28 mouse cellular contexts compared by ENCODE assay signal in genomic region chr11:67488156-67488555, GRCm38 (mm10). TPM values are rescaled to one million over a fixed set of nuclear protein-coding genes. Genes with fewer than 3 reads are reported as not detected.
DNase-seq lines count a peak whose midpoint lies in the region; ATAC-seq and TF ChIP-seq lines count a peak whose summit lies in the region.
"Had no signal": no experiment of that assay in that cellular context is flagged by ENCODE, and none has a peak within 500 bp of the region (broad histone marks: within the 10 kb centered on the region; RNA-seq: fewer than 3 reads in every experiment).

No protein-coding gene starts in this region.

- DNase-seq in NIH3T3 (ENCODE audit: low read depth) = peak; percentile 17
- DNase-seq in forebrain, embryonic 11.5 days (ENCODE audit: low spot score) = no peak
- no peak for DNase-seq in left cerebral cortex, postnatal 10 days (ENCODE audit: extremely low spot score in 1 of 2, low spot score in 2 of 2)
- DNase-seq in cerebellum, postnatal 25 days = no peak
- no peak for DNase-seq in kidney, adult 9 months
- DNase-seq: adrenal gland, adult 8-10 months; adrenal gland, postnatal 14 days; adrenal gland, postnatal 36 days; B cell, adult 2 months; cerebellum, adult 11-12 months; cerebellum, adult 2 months; cerebellum, adult 9-10 months; cerebellum, postnatal 10 days; cerebellum, postnatal 36 days; embryo, embryonic 11 days; forebrain, postnatal 0 days had no signal

- H3K27ac ChIP-seq in intestine, embryonic 15.5 days = no peak overlapping the region
- no peak overlapping the region for H3K27ac ChIP-seq in intestine, postnatal 0 days (ENCODE audit: low read depth, low read length)
- no peak overlapping the region for H3K27ac ChIP-seq in forebrain, embryonic 11.5 days (ENCODE audit: low read depth, low read length)
- H3K27ac ChIP-seq: embryonic facial prominence, embryonic 13.5 days; embryonic facial prominence, embryonic 15.5 days; forebrain, embryonic 10.5 days; forebrain, embryonic 13.5 days; forebrain, embryonic 15.5 days had no signal

- H3K36me3 ChIP-seq in intestine, embryonic 15.5 days = no peaks in the 10 kb centered on the region
- no peaks in the 10 kb centered on the region for H3K36me3 ChIP-seq in intestine, postnatal 0 days (ENCODE audit: control insufficient read depth, insufficient read depth)
- no peaks in the 10 kb centered on the region for H3K36me3 ChIP-seq in forebrain, embryonic 11.5 days (ENCODE audit: control insufficient read depth, insufficient read depth, low read length)
- H3K36me3 ChIP-seq: embryonic facial prominence, embryonic 13.5 days; embryonic facial prominence, embryonic 15.5 days; forebrain, embryonic 10.5 days; forebrain, embryonic 15.5 days; G1E had no signal

- WGBS in intestine, embryonic 15.5 days = 78% methylated on average over 12 of the region's 12 CpGs
- 63% methylated on average over 12 of the region's 12 CpGs for WGBS in intestine, postnatal 0 days
- 90% methylated on average over 12 of the region's 12 CpGs for WGBS in forebrain, embryonic 11.5 days

- intact Hi-C loops in left cerebral cortex, postnatal 10 days (cut with DNase I) = no loop called here

- no peaks in the 10 kb centered on the region for H3K27me3 ChIP-seq in intestine, embryonic 15.5 days (replicated peaks)
- H3K27me3 ChIP-seq in intestine, postnatal 0 days (replicated peaks; ENCODE audit: control insufficient read depth, insufficient read depth, low read length) = no peaks in the 10 kb centered on the region
- no peaks in the 10 kb centered on the region for H3K27me3 ChIP-seq in forebrain, embryonic 11.5 days (ENCODE audit: control insufficient read depth, insufficient read depth, low read length)
- H3K27me3 ChIP-seq: CH12.LX; embryonic facial prominence, embryonic 13.5 days; embryonic facial prominence, embryonic 15.5 days; forebrain, embryonic 13.5 days; forebrain, embryonic 15.5 days had no signal

- ATAC-seq in intestine, embryonic 15.5 days = peak; percentile 65
- peak; percentile 60 for ATAC-seq in intestine, postnatal 0 days
- ATAC-seq in forebrain, embryonic 11.5 days (replicated peaks; ENCODE audit: low FRiP score) = no peak
- ATAC-seq: activated CD4-positive, CD25-positive, alpha-beta regulatory T cell, adult 4 months; CD4-positive, CD25-positive, alpha-beta regulatory T cell, adult 4 months; forebrain, embryonic 13.5 days; forebrain, embryonic 15.5 days; forebrain, postnatal 0 days had no signal

- no peak for TF ChIP-seq CTCF in intestine, postnatal 0 days (IDR thresholded peaks at IDR 0.05; ENCODE audit: low read depth)

- H3K4me2 ChIP-seq in intestine, embryonic 15.5 days (replicated peaks) = no peak overlapping the region
- no peak overlapping the region for H3K4me2 ChIP-seq in intestine, postnatal 0 days (replicated peaks; ENCODE audit: low read depth)
- H3K4me2 ChIP-seq in forebrain, embryonic 11.5 days (ENCODE audit: low read depth, low read length, severe bottlenecking) = no peak overlapping the region
- H3K4me2 ChIP-seq: embryonic facial prominence, embryonic 13.5 days; embryonic facial prominence, embryonic 15.5 days; forebrain, embryonic 13.5 days; forebrain, embryonic 15.5 days had no signal

- no peaks in the 10 kb centered on the region for H3K9me3 ChIP-seq in intestine, embryonic 15.5 days
- H3K9me3 ChIP-seq in intestine, postnatal 0 days (ENCODE audit: control insufficient read depth) = no peaks in the 10 kb centered on the region
- no peaks in the 10 kb centered on the region for H3K9me3 ChIP-seq in forebrain, embryonic 11.5 days (ENCODE audit: control insufficient read depth, low read length)
- H3K9me3 ChIP-seq: embryonic facial prominence, embryonic 13.5 days; embryonic facial prominence, embryonic 15.5 days; forebrain, embryonic 10.5 days; forebrain, embryonic 13.5 days; forebrain, embryonic 15.5 days had no signal

- no peak overlapping the region for H3K4me3 ChIP-seq in intestine, embryonic 15.5 days (replicated peaks)
- H3K4me3 ChIP-seq in intestine, postnatal 0 days (ENCODE audit: low read depth, low read length) = no peak overlapping the region
- H3K4me3 ChIP-seq in forebrain, embryonic 11.5 days (ENCODE audit: low read depth, low read length) = no peak overlapping the region
- H3K4me3 ChIP-seq: embryonic facial prominence, embryonic 13.5 days; embryonic facial prominence, embryonic 15.5 days; erythroblast, embryonic 14.5 days; forebrain, embryonic 10.5 days; forebrain, embryonic 13.5 days; forebrain, embryonic 15.5 days had no signal

- H3K9ac ChIP-seq in intestine, embryonic 15.5 days = no peak overlapping the region
- no peak overlapping the region for H3K9ac ChIP-seq in intestine, postnatal 0 days (ENCODE audit: low read depth, low read length)
- H3K9ac ChIP-seq in forebrain, embryonic 11.5 days (ENCODE audit: low read length) = no peak overlapping the region
- H3K9ac ChIP-seq: embryonic facial prominence, embryonic 13.5 days; embryonic facial prominence, embryonic 15.5 days; forebrain, embryonic 13.5 days; forebrain, embryonic 15.5 days; forebrain, postnatal 0 days had no signal

- H3K4me1 ChIP-seq in intestine, embryonic 15.5 days (replicated peaks) = no peaks in the 10 kb centered on the region
- no peaks in the 10 kb centered on the region for H3K4me1 ChIP-seq in intestine, postnatal 0 days (replicated peaks; ENCODE audit: control insufficient read depth, insufficient read depth, low read length)
- no peaks in the 10 kb centered on the region for H3K4me1 ChIP-seq in forebrain, embryonic 11.5 days (replicated peaks; ENCODE audit: control insufficient read depth, insufficient read depth, low read length)
- H3K4me1 ChIP-seq: embryonic facial prominence, embryonic 13.5 days; forebrain, embryonic 10.5 days; forebrain, embryonic 13.5 days; forebrain, embryonic 15.5 days had no signal

RNA-seq across cellular contexts. Expression of gene Gas7, which starts 32.9 kb away (rescaled TPM):
- polyA plus RNA-seq in intestine, embryonic 15.5 days (2015; fragmentation: Nextera tagmentation; extraction: Ambion mirVana) = 10.1 and 10.4 TPM in 2 replicates
- 5.4 and 5.7 TPM in 2 replicates for polyA plus RNA-seq in intestine, postnatal 0 days (2015; fragmentation: Nextera tagmentation; extraction: Ambion mirVana)
- polyA plus RNA-seq in forebrain, embryonic 11.5 days (2014; fragmentation: Nextera tagmentation; extraction: Ambion mirVana) = 3.4 and 3.6 TPM in 2 replicates
- 100 to 1,000 TPM; 480 to 508 TPM for total RNA-seq in left cerebral cortex, postnatal 10 days (2021)
- polyA plus RNA-seq: G1E had no signal
